Mouse (Mus musculus) lung, postnatal 25 days (tissue): Measurements from ENCODE around the gene Rhobtb1.
A peak's percentile ranks its signal among the peaks of the same experiment; 100 is the strongest.

Experiments used
- DNase-seq: peaks from one replicate; pipeline ENCODE4 v3.0.0; 2022; ENCODE audit warnings: low spot score

Rhobtb1 gene

DNA sequence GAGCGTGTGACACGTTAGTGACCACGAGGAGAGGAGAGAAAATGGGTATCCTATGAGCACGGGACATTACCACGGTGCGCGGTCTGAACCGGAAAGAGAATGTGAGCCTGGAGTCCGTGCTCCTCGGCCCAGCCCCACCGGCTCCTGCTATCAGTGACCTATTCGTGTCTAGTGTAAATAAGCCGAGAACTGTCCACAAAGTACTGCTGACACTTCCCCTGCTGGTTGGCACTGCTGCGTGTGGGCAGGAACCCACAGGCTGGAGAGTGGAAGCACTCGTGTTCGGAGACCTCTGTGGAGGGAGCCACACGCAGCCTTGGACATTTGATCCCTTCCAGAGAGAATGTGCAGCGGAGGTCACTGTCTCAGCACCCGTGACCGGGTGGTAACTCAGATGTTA is at the start of gene Rhobtb1:
Gene Rhobtb1, plus strand, starts transcription at position 390 of the 400 bp plus-strand sequence.
- no peak for DNase-seq

DNA sequence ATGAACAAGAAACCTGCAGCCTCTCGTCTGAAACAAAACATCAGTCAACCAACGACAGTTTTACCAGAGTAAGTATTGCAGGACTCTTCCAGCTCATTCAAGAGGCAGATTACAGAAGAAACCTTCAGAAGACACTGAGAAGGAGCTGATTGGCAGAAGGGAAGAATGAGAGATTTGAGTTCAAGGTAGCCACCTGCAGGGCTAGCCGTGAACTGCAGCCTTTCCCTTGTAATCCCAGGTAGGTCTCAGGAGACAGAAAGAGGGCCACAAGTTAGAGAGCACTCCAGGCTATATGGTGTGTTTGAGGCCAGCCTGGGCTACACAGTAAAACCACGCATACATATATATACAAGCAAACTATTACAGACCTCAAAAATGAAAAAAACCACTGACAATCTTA is 49.2 kb upstream of the Rhobtb1 start:
- peak; percentile 46 for DNase-seq

DNA sequence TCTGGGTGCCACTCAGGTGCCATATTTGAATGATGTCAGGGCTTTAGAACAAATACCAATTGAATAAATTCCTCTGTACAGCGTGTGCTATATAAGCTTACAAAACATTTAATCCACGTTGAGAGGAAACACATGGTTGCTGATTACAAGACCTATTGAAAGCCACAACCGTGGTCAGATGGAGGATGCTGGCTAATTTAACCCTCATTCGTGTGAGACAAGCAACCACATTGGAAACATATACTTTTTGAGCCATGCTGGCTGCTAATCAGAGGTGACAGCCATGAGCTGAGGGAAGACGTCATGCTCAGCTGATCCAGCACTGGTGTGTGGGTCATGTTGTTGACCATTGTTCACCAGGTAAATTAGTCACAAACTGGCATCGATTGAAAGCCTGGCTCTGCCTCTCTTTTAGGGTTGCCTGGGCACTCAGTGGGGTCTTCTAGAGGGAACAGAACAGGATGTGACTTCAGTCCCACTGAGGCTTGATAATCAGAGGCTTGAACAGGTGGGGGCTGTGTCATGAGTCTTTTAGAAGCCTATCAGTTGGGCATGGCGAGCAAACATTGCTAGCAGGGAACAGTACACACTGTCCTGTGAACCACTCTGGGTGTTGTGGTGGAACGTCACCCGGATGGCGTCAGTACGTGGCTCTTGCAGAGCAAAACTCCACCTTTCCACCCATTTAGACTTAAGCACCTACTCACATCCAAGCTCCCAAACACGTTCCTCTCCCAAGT is 46.9 kb upstream of the Rhobtb1 start:
- DNase-seq = peak; percentile 34

DNA sequence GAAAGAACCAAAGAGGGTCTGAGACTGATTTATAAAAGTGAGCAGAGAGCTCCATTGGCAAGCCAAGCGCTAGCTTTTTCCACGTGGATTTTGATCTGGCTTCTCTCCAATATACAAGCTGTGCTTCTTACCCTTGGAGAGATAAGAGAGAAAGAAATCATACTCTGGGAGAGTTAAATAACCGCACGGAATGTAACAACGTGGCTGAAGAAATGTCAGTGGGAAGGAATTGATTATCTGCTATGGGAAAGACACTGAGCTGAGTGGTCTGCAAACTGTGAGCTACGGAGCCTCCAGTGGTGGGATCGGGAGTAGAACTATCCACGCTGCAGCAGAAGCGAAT is 46.4 kb upstream of the Rhobtb1 start:
- no peak for DNase-seq

DNA sequence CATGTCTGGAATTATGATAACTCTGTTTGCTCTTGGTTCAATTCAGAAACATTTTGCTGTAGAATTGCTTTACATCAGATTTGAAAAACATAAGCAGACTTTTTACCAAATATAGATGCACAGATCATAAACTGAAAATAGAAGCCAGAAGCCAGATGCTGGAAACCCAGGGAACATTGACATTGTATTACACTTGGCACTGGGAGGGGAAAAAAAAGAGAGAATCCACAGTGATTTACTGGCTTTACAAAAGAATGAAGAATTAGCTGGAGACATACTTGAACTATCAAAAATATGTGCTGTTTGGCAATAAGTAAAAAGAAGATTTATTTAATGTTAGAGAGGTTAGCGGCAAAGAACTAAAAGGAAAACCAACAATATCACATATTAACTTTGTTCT is 44.4 kb upstream of the Rhobtb1 start:
- no peak for DNase-seq

DNA sequence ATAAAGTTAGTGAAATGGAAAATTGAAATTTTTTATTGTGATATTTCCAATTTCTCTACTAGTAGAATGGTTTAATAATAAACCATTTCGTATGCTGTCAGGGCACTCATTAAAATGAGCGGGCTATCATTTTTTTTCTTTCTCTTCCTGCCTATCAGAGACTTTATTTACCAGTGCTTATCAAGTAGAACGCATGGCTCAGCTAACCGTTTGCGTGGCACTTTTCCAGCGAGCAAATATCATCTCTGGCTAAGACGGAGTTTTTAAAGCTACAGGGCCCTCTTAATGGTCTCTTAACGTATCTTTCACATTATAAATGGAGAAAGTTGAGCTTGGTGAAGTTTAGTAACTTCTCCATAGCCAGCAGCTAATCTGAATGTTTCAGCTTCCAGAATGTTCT is 44.0 kb upstream of the Rhobtb1 start:
- DNase-seq = peak; percentile 35

DNA sequence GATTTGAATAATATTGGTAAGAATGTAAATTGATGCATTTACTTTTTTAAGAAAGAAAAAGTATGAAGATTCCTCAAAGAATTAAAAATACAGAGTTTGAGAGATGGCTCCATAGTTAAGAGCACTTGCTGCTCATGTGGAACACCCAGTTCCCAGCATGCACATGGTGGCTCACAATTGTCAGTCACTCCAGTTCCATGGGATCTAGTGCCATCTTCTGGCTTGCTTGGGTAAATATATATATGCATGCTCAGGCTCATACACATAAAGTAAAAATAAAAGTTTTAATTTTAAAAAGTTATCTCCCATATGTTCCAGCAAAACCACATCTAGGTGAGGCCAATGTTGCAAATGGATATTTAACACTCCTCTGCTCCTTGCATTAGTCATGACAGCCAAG is 36.9 kb upstream of the Rhobtb1 start:
- no peak for DNase-seq

DNA sequence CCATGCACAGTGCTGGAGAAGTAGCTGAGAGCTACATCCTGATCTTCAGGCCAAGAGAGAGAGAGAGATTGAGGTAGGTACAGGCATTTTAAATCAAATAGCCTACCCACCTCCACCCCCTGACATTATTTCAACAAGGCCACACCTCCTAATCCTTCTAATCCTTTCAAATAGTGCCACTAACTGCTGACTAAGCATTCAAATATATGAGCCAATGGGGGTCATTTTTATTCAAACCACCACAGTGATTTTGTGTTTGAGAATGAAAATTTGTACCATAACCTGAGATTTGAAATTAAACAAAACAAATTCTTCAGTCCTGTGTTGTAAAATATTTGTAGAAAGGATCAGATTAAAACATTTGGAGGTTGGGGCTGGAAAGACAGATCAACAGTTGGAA is 33.2 kb upstream of the Rhobtb1 start:
- DNase-seq = no peak

DNA sequence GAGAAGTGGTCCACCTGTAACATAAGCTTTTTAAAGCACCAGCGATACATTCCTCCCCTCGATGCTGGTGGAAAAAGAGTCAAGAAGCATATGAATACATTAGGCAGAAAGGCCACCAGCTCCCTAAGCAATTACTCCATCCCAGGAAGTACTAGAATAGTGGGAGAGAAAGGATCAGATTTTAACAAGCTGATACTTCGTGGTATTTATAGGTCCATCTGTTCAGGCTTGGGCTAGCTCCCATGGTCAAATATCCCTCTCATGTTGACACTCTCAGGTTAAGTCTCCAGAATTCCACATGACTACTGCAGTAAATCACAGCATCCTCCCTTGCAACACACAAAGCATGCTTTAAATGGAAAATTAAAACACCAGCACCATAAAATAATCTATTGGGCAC is 32.3 kb upstream of the Rhobtb1 start:
- no peak for DNase-seq

DNA sequence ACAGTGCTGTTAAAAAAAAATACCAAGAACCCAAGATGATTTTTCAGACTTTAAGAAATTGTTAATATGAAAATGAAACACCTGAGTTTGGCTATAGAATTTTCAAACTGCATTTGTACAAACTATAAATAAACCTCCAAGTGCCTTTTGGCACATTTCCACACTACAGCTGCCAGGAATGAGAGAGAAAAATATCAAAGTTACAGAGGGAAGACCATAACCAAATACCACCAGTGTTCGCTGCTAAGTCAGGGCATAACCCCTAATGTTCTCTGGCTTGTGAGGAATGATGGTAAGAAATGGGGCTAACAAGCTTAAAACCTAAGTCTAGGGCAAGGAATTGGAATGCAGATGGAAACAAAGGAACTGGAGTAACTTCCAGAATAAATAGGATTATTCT is 31.8 kb upstream of the Rhobtb1 start:
- no peak for DNase-seq

DNA sequence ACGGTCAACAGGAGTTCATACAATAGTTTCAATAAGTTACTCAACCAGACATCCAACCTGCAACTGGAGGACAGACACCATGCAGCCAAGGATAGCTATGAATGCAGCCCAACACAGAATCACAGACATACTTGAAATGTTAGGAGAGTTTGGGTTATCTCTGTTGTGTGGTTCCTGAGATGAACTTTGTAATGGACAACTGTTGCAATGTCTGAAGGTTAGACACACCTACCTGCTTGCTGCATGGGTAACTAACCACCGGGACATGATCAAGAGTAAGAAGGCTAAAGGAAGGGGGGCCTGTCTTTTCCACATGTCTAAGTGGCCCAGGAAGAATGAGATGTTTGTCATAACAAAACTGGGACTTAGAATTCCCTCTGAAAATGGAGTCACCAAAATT is 24.7 kb upstream of the Rhobtb1 start:
- no peak for DNase-seq

DNA sequence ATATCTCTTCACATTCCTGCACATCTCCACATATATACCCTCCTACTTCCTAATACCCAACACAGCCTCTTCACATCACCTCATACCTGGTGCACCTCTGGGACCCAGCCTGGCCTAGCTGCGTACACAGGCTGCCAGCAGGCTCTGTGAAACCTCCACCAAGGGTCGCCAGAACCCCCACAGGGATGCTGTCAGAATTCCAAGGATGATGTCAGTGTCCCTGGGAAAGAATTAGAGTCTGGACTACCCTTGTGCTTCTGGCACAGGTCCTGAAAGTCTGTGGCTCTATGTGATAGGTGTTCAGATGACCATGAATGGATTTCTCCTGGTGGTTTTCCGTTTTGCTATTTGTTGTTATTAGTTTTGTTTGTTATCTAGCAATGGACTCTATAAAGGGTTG is 22.7 kb upstream of the Rhobtb1 start:
- DNase-seq = no peak

DNA sequence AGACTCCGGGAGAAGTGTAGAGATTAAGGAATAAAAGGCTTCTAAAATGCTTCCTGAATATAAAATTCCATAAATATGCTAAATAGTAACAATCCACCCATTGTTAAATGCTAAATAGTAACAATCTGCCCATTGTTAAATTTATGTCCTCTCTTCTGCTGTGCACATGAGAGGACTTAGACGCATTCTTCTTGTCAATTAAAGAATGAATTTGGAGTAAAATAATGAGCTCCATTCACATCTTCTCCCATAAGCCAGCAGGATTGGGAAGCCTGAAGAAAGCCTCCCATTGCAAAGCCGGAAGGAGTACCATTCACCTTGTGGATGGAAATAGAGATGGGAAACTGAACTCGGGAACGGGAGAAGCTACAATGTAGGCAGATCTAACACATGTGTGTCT is 20.6 kb upstream of the Rhobtb1 start:
- DNase-seq = no peak

DNA sequence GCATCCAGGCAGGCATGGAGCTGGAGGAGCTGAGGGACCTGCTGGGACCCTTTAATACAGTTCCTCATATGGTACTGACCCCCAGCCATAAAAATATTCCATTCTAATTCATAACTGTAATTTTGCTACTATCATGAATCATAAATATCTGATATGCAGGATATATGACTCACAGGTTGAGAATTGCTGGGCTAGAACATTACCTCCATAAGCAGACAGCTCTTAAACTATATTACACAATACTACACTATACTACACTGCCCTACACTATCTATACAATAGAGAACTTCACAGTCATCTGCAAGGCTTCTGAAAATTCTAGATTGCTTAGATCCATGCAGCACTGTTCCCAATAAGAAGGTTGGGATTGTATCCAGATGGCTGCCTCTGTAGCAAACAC is 16.9 kb upstream of the Rhobtb1 start:
- no peak for DNase-seq

DNA sequence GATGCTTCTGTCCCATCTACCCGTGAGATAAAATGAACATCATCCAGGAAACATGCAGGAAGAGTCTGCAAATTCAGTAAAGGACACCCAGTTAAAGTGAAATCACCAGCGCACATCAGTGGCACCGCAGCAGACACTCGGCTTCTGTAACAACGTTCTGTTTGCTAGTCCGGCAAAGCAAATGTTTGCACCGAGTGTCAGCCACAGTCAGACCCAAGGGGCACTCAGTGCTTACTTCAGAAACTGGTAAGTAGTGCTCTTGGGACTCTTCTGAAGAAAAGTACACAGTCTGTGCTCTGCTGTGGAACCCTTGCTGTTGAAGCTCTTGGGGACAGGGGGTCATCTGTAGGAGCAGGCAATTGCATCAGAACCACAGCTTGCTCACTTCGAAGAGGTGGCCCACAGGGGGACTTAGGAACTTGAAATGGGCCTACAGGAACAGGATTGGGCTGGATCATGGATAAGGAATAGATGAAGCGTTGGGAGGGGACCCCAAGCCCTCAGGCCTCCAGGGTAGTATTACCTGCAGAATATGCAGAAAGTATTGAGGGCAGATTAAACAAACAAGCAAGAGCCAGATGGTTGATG is 14.9 kb upstream of the Rhobtb1 start:
- DNase-seq = peak; percentile 65

DNA sequence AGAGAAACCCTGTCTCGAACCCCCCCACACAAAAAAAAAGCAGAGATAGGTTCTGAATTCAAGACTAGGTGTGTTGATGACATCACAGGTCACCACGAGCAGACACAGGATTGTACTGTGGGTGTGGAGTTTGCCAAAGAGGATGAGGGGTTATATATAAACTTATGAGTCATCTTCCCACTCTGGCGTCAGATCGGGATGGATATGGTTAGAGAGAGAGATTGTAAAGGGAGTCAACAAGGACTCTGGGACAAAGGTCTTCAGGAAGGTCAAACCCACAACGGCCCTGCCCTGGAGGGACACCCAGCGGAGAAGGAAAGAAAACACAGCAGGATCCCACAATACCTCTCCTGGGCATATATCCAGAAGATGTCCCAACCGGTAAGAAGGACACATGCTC is 2.0 kb upstream of the Rhobtb1 start:
- no peak for DNase-seq

DNA sequence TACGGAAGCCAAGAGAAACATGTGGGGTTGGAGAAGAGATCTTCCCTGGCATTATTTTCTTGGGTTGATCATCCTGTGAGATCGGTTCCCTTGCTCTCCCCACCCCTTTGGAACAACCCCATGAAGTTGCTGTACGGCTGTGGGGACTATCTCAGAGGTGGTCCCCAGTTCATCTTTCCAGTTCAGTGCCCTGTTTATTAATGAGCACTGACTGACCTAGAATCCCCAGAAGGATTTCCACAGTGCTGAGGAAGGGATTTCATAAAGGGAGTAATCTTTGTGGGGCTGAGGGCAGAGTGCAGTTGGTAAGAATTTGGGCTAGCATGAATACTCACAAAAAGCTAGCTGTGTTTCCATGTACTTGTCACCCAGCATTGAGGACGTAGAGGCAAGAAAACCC is 1.7 kb downstream of the Rhobtb1 start:
- DNase-seq = no peak

DNA sequence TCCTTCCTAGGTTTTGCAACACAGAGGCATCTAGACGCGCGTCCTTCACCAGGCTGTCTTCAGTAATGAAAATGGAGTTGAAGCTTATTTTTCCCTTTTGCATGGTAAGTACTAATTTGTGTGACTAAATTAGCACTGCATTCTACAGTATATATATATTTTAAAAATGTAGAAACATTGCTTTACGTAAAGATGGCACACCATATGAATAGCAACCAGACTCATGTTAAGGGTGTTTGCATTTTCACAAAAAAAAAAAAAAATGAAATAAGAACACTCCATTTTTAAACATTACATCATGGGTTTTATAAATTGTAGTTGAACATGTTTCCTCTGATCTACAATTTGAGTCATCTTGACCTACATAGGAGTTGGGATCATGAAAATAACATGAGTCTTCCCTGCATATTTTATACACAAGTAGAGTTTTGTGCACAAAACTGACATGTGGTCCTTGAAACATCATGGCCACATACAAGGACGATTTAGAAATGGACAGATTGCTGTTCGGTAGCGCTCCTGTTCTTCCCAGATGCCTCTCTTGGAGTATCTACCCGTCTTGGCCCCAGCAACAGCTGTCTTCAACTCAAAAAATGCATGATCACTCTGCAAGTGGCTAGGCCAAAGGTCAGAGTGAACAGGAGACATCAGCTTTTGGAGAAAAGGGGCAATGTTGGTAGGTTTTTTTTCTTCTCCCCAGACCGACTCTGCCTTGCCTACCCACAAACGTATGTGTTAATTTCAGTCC is 4.4 kb downstream of the Rhobtb1 start:
- no peak for DNase-seq

DNA sequence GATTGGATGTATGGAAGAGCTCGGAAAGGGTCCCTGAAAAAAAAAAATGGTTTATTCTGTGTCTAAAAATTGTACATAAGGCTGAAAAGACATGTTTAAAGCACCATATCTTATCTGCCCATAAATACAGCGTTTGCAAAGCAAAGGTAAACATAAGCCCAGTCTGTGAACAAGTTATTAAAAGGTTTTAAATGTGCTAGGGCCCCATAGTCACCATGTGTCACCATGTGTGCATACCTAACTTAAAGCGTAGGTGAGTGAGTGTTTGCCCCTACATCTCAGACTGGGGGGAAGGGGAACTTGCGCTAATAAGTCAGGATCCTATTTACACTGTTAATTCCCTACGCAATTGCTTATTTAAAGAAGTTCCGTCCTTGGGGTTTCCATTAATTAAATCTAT is 5.2 kb downstream of the Rhobtb1 start:
- DNase-seq = no peak

DNA sequence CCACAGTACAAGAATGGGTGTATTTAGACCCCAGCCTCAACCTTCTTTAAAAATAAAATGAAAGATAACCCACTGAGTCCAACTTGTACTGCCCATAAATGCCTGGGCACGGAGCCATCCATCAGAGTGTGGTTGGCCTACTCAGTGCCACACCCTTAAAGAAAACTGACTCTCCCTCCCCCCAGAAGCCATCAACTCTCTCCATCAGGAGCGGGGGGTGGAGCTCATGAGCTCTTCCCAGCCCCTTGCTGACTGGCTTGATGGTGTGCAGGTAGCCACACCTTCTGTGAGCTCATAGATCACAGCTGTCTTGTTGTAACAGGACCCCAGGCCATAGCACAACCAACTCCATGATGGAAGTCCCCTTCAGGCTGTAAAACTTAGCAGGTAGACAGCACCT is 6.2 kb downstream of the Rhobtb1 start:
- no peak for DNase-seq

DNA sequence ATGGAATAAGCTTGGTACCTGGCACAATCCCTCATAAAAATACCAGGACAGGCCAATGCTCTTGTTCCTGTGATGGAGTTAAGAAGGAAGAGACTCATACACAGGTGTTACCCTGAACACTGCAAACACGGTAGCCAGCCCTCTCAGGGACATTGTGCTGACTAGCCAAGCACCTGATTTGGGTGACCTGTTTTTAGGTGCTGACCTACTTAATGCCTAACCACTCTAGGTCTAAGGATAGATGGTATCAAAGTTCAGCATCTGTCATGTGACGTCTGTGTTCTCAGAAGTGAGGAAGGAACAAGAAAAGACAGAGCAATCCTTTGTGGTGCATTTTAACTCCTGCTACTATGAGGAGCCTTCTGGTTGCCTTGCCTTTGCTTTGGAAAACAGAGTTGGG is 9.6 kb downstream of the Rhobtb1 start:
- DNase-seq = no peak

DNA sequence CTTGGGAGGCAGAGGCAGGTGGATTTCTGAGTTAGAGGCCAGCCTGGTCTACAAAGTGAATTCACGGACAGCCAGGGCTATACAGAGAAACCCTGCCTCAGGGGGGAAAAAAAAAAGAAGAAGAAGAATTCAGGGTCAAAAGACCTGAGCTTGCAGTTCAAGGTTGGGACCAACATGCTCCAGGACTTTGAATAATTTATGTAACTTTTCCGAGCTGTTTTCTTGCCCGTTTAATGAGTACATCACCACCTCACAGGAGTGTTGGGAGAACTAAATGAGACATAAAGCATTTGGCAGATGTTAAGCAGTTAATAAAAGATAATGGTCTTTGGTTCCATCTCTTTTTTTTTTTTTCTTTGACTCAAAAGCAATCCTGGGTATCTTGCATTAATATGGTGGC is 10.3 kb downstream of the Rhobtb1 start:
- no peak for DNase-seq

DNA sequence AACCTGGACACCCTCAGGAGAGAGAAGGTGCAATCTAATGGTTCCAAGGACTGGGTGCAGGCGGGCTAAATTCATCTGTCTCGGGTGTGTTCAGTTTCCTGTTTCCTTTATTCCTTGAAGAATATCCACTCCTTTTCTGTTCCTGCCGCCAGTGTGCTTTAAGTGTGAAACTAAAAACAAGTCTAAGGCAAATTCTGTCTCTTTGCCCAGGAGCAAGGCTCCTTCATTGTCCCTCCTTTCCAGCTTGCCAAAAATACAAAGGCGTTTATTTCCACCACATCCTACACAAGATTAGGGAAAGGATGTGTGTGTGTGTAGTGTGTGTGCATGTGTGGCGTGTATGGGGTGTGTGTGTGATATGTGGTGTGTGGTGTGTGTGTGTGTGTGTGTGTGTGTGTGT is 11.3 kb downstream of the Rhobtb1 start:
- DNase-seq = no peak

DNA sequence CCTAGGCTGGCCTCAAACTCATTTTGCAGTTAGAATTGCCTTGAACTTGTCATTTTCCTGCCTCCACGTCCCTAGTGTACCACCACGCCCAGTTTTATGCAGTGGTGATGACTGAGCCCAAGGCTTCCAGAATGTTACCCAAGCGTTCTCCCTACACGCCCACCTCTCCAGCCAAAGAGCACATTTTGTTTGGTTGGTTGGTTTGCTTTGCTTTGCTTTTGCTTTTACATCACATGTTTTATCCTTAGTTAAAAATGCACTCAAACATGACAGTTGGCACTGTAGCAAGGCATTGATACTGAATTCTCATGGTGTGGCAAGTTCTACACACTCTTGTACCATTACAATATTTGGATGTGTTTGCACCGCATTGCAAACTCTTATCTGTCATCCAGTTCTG is 12.0 kb downstream of the Rhobtb1 start:
- no peak for DNase-seq
